Mouse (Mus musculus): ENCODE measurements around the gene Tgfb1i1.

Tgfb1i1 gene

GRCm38 (mm10) chr7:128288923-128289544, 42.4 kb downstream of the Tgfb1i1 start:
- DNase-seq (ENCODE audit: low spot score in 2 of 2), result no peak

- no peak for DNase-seq (ENCODE audit: low spot score in 2 of 2)
These were observed 48.2 kb downstream of the Tgfb1i1 start for GRCm38 (mm10) chr7:128294785-128295184.

GRCm38 (mm10) chr7:128296514-128296913, 49.9 kb downstream of the Tgfb1i1 start:
- no peak for DNase-seq (ENCODE audit: low spot score in 2 of 2)

- no peak for DNase-seq (ENCODE audit: low spot score in 2 of 2)
These were observed 50.6 kb downstream of the Tgfb1i1 start for GRCm38 (mm10) chr7:128297291-128297616.

- peak; percentile 73 to 80 for DNase-seq (ENCODE audit: low spot score in 2 of 2)
These were observed 51.2 kb downstream of the Tgfb1i1 start, which contains the start of gene BC017158 for GRCm38 (mm10) chr7:128297617-128298480. BC017158 (minus strand) TSS chr7:128298170.

GRCm38 (mm10) chr7:128298481-128299342, 52.1 kb downstream of the Tgfb1i1 start:
- DNase-seq (ENCODE audit: low spot score in 2 of 2), result no peak

GRCm38 (mm10) chr7:128300952-128301351, 54.3 kb downstream of the Tgfb1i1 start:
- DNase-seq (ENCODE audit: low spot score in 2 of 2), result no peak

- DNase-seq (ENCODE audit: low spot score in 2 of 2), result no peak
These were observed 55.5 kb downstream of the Tgfb1i1 start for GRCm38 (mm10) chr7:128302151-128302550.

- DNase-seq (ENCODE audit: low spot score in 2 of 2), result no peak
These were observed 57.6 kb downstream of the Tgfb1i1 start for GRCm38 (mm10) chr7:128304198-128304597.

- DNase-seq (ENCODE audit: low spot score in 2 of 2), result peak in 1 of 2 experiments; percentile 37
These were observed 58.3 kb downstream of the Tgfb1i1 start for GRCm38 (mm10) chr7:128304907-128305306.
